Mouse (Mus musculus) embryonic facial prominence, embryonic 11.5 days (tissue): ENCODE measurements at regions not wholly inside any gene's neighbourhood (a gene's known extent, or its start where the extent isn't known, plus 50 kb on each side); places are given as distances from the start of the nearest gene placed in this dataset.

Source experiments
- ATAC-seq: fragments of 200-750 bp; cut with Nextera tagmentation; replicated peaks from 2 replicates; pipeline ENCODE4 v1.8.0; 2017; ENCODE audit warnings: low read depth; ENCODE audit not compliant: insufficient number of reproducible peaks, low FRiP score, low TSS enrichment
- DNase-seq: peaks from one replicate; pipeline ENCODE4 v3.0.0-alpha.2; 2015; ENCODE audit warnings: low spot score
- H3K27ac ChIP-seq: fragments of 300-500 bp; sonication (generic); replicated peaks from 2 replicates; pipeline ENCODE4 v1.5.1; 2014; ENCODE audit warnings: mild to moderate bottlenecking, low read depth, low read length, control low read depth
- H3K27me3 ChIP-seq: fragments of 300-500 bp; sonication (generic); 2 replicates; pipeline ENCODE4 v1.6.1; 2014; ENCODE audit warnings: mild to moderate bottlenecking, low read length, moderate library complexity, mixed read lengths; ENCODE audit not compliant: control insufficient read depth, insufficient read depth
- H3K36me3 ChIP-seq: fragments of 300-500 bp; sonication (generic); replicated peaks from 2 replicates; pipeline ENCODE4 v1.6.1; 2014; ENCODE audit warnings: low read depth, mild to moderate bottlenecking, low read length, moderate library complexity, mixed read lengths; ENCODE audit not compliant: control insufficient read depth, insufficient read depth
- H3K4me1 ChIP-seq: fragments of 300-500 bp; sonication (generic); 2 replicates; pipeline ENCODE4 v1.6.1; 2014; ENCODE audit warnings: low read length, mixed read lengths; ENCODE audit not compliant: control insufficient read depth, insufficient read depth
- H3K4me2 ChIP-seq: fragments of 300-500 bp; sonication (generic); 2 replicates; pipeline ENCODE4 v1.6.1; 2014; ENCODE audit warnings: low read depth, mild to moderate bottlenecking, control low read depth, low read length, moderate library complexity
- H3K4me3 ChIP-seq: fragments of 300-500 bp; sonication (generic); 2 replicates; pipeline ENCODE4 v1.5.1; 2014; ENCODE audit warnings: low read depth, low read length, control low read depth
- H3K9ac ChIP-seq: fragments of 300-500 bp; sonication (generic); replicated peaks from 2 replicates; pipeline ENCODE4 v1.6.1; 2014; ENCODE audit warnings: mild to moderate bottlenecking, control low read depth, low read length
- H3K9me3 ChIP-seq: fragments of 300-500 bp; sonication (generic); replicated peaks from 2 replicates; pipeline ENCODE4 v1.6.1; 2016; ENCODE audit warnings: mild to moderate bottlenecking, low read length, inconsistent platforms, mixed read lengths; ENCODE audit not compliant: control insufficient read depth
- WGBS: fragments of 180-500 bp; shearing (Covaris S2); extraction: QIAGEN DNeasy Blood & Tissue Kit; methylation state at CpG from one replicate; pipeline ENCODE4 v1.1.7; 2014; 5-methylcytosine and 5-hydroxymethylcytosine counted together

DNA sequence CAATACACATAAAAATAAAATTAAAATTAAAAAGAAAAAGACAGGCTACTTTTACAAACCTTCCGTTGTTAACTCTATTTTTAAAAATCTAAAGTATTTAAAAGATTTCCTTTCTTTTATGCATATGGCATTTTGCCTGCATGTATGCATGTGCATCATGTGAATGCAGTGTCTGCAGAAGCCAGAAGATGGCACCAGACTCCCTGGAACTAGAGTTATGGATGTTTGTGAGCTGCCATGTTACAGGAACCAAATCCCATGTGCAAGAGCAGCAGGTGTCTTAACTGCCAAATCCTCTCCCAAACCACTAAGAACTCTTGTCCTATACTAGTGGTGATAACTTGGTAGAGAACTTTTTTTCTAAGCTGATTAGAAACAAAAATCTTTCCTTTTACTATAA is 60.1 kb upstream of the Abcb5 start:
- H3K4me3 ChIP-seq, result no peak overlapping the region
- no peak overlapping the region for H3K27ac ChIP-seq
- H3K9me3 ChIP-seq, result no peaks in the 10 kb centered on the region
- no peak overlapping the region for H3K9ac ChIP-seq
- ATAC-seq (no peak), DNase-seq (peak; percentile 72)
- H3K4me2 ChIP-seq, result no peak overlapping the region
- H3K36me3 ChIP-seq, result no peaks in the 10 kb centered on the region
- 53% methylated on average over 1 of the region's 1 CpGs for WGBS
- no peaks in the 10 kb centered on the region for H3K27me3 ChIP-seq
- H3K4me1 ChIP-seq, result no peaks in the 10 kb centered on the region

DNA sequence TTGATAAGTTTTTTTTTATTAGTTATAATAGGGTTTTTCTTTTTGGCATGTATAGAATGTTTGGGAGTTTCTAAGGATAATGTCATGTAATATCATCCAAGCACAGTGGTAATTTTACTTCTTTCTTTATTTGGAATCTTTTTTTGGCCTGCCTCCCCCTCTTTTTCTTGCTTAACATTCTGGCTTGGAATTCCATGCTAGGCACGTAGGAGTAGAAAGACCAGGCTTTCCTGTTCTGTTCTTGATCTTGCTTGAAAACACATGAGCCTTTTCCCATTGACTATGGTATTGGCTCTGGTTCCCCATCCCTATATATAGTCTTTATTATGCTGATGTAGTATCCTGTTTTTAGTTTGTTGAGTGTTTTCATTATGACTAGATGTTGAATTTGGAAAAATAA is 57.8 kb upstream of the Abcb5 start:
- Histone ChIP-seq H3K9me3 (no peaks in the 10 kb centered on the region), H3K27me3 (no peaks in the 10 kb centered on the region), H3K4me2 (no peak overlapping the region), H3K27ac (no peak overlapping the region), H3K9ac (no peak overlapping the region), H3K4me1 (no peaks in the 10 kb centered on the region), H3K4me3 (no peak overlapping the region), H3K36me3 (no peaks in the 10 kb centered on the region)
- ATAC-seq (no peak), DNase-seq (no peak)
- WGBS, result 59% methylated on average over 1 of the region's 1 CpGs
